Mouse (Mus musculus) erythroid progenitor cell, adult 5-6 weeks (primary cell): ENCODE measurements around the gene Rec8. TPM values are rescaled to one million over a fixed set of nuclear protein-coding genes. Genes with fewer than 3 reads are reported as not detected.

Experiments used
- ATAC-seq: replicated peaks from 2 replicates; pipeline ENCODE4 v1.8.0; 2016; ENCODE audit warnings: moderate number of reproducible peaks, mild to moderate bottlenecking, moderate TSS enrichment, inconsistent platforms; ENCODE audit not compliant: poor library complexity, low FRiP score, severe bottlenecking
- total RNA-seq, 2 experiments: library from RNA; stranded (forward) in 1 of 2; stranded (reverse) in 1 of 2; fragments of 150-400 nt in 1 of 2; fragments of 186-747, 209-891 nt in 1 of 2; gene quantifications; 2 replicates each; pipeline versions ENCODE4 v1.2.3 to v1.2.4; 2015 to 2017; ENCODE audit warnings: low replicate concordance in 2 of 2

The Rec8 gene
- total RNA-seq, 2 experiments from 2014 or later, result 1.4 TPM; not detected in 1

DNA sequence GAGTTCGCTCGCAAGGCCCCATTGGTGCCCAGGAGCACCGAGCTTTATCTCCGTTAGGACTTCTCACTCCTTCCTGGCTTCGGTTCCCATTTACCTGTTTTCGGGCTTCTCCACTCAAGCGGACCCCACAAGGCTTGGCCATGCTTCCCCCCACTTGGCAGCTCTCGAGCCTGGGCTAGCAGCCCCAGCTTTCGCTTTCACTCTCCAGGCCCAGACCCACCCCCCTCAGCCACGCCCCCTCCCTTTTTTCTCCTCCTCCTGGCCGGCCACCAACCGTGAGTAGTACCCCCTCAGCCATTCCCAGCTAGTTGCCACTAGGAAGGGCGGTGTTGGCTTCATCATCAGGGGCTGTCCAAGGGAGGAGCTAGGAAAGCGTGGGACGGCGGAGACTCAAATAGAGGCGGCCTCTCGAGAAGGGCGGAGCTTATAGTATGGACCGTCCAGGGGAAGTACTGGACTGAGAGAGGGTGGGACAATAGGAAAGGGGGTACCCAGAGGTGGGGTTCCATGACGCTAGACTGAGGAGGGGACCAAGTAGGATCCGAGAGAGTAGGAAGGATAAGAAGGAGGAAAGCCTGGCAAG is 27.0 kb upstream of the Rec8 start, which contains the start of gene Psme2:
TSS of gene Psme2 (minus strand) at position 366 of the 583 bp plus-strand sequence.
- ATAC-seq, result peak; percentile 79

DNA sequence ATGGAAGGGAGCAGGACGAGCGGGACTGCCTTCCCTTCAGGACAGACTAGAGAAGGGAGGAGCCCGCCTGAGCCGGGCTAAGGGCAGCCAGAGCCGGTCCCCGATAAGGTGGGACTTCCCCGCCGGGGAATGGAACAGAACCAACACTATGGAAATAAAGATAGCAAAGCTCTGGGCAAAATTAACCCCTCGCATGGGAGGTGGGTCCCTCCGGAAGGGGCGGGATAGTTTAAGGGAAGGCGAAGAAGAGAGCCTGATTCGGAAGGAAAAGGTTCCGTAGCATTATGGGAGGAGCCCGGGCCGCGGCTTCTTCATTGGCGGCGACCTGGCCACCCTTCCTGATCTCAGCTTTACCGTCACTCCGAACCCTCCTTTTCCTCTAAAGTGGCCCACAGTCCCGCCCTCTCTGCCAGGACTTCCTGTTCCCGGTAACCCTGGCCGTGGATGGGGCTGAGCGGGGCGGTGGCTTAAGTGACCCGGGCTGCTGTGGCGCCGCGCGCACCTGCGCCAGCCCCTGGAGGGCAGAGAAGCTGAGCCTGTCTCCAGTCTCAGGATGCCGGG is 26.4 kb upstream of the Rec8 start, which contains the start of gene Rnf31:
TSS of gene Rnf31 (plus strand) at position 378 of the 561 bp plus-strand sequence.
- ATAC-seq, result peak; percentile 88

DNA sequence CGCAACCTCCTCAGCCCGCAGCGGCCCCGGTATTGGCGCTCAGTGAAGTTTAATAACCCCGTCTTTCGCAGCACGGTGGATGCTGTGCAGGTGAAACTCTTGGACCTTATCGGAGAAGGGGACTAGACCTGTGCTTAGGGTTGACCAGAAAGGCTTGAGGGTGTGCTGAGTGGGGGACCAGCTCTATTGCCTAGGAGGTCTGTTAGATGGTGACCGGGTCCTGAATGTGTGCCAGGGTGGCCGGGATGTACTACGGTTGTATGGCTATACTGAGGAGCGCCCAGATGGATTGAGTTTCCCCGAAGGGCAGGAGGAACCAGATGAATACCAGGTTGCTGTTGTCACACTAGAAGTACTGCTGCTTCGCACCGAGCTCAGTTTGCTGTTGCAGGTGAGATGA is 25.6 kb upstream of the Rec8 start:
- ATAC-seq, result 0 out of 2 replicates have a peak, but pooled peaks have one; percentile 8

DNA sequence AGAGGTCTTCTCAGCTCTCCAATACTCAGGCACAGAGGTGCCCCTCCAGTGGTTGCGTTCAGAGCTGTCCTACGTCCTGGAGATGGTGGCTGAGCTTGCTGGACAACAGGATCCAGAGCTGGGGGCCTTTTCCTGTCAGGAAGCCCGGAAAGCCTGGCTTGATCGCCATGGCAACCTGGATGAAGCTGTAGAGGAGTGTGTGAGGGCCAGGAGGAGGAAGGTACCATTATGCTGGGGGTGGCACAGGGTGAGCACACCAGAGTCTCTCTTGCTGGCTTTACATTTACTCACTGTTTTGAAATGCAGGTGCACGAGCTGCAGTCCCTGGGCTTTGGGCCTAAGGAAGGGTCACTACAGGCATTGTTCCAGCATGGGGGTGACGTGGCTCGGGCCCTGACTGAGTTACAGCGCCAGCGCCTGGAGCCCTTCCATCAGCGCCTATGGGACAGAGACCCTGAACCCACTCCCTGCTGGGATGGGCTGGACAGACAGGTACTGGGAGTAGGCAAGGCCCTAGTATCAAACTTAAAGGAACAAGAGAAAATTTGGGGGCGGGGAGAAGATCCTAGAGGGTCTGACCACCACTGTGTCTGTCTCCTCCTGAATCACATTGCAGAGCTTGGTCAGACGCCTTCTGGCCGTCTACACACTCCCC is 21.7 kb upstream of the Rec8 start:
- ATAC-seq, result no peak

DNA sequence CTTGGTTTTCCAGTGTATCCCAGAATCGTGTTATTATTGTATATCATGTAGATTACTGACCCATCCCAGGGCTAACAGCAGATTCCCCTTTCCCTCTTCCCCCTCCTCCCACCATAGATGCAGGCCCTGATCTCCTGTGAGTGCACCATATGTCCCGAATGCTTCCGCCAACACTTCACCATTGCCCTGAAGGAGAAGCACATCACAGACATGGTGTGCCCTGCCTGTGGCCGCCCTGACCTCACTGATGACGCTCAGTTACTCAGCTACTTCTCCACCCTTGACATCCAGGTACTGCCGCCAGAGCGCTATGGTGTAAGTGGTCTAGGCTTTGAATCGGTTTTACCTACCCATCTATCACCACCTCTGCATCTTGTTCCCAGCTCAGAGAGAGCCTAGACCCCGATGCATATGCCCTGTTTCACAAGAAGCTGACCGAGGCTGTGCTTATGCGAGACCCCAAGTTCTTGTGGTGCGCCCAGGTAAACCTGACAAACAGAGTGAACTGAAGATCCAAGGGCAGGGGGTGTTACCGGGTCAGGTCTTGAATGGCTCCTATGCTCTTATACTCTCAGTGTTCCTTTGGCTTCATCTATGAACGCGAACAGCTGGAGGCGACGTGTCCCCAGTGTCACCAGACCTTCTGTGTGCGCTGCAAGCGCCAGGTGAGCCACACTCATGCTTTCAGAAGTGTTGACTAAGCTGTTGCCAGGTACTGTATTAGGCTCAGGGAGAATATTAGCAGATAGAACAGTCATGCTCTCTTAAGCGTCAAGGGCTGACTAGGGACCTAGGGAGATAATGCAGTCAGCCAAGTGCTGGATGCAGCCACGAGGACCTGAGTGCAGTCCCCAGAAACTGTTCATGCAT is 19.1 kb upstream of the Rec8 start:
- ATAC-seq, result no peak

DNA sequence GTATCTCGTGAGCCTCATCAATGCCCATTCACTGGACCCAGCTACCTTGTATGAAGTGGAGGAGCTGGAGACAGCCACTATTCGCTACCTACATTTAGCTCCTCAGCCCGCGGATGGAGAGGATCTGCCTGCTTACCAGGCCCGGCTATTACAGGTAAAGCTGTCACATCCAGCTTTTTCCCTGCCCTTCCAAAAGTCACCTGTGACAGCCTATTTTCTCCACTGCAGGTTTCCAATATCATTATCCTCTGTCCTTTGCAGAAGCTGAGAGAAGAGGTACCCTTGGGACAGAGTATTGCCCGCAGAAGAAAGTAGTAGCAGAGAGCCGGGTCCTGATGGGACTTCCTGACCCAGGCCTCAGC is 14.6 kb upstream of the Rec8 start, which contains the start of gene Irf9:
TSS of gene Irf9 (plus strand) at position 301 of the 362 bp plus-strand sequence.
- ATAC-seq, result peak; percentile 11

DNA sequence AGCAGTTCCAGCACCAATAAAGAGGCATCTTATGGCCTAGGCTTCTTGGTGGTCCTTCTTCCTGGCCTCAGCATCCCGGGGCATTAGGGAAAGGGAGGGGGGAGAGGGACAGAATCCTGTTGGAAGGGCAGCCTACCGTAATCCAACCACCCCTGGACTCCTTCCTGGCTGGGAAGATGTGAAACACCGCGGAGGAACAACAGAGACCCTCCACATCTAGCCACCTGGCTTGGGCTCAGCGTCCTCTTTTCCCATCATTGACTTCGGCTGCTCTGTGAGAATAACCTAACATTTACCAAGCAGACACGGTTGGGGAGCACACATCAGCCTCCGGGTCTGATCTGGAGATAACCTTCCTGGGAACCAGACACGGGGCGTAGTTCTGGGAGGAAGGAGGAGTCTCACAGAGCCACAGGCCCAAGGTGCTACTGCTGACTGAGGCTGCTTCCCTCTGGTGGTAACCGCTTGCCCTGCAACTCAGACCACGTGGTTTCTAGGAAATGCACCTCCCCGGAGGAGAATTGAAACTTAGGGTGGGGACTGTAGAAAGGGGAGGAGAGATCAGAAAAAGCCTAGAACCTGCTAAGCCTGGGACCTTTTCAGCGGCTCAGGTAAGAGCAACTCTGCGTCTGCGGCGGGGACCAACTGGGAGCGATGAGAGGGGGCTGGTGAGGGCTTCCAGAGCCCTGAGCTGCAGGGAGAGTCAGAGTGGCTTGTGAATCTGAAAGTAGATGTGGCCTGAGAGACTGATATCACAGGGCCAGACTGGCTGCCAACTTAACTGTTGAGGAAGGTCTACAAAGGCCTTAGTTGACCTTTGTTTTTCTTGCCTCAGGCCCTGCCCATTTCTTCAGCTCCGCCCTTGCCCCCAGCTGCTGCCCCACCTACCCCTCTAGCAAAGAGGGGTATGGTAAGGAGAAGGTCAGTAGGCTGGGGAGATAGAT is 13.9 kb upstream of the Rec8 start:
- ATAC-seq, result peak; percentile 89

DNA sequence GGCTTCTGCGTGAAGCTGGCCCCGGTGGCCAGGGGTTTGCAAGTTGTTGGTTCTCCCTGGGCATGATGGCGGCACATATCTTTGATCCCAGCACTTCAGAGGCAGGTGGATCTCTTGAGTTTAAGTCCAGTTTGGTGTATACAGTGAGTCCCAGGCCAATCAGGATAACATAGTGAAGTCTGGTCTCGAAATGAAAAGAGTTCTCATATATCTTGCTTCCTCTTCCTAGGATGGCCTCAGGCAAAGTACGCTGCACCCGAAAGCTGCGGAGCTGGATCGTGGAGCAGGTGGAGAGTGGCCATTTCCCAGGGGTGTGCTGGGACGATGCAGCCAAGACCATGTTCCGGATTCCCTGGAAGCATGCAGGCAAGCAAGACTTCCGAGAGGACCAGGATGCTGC is 13.0 kb upstream of the Rec8 start:
- ATAC-seq, result no peak

DNA sequence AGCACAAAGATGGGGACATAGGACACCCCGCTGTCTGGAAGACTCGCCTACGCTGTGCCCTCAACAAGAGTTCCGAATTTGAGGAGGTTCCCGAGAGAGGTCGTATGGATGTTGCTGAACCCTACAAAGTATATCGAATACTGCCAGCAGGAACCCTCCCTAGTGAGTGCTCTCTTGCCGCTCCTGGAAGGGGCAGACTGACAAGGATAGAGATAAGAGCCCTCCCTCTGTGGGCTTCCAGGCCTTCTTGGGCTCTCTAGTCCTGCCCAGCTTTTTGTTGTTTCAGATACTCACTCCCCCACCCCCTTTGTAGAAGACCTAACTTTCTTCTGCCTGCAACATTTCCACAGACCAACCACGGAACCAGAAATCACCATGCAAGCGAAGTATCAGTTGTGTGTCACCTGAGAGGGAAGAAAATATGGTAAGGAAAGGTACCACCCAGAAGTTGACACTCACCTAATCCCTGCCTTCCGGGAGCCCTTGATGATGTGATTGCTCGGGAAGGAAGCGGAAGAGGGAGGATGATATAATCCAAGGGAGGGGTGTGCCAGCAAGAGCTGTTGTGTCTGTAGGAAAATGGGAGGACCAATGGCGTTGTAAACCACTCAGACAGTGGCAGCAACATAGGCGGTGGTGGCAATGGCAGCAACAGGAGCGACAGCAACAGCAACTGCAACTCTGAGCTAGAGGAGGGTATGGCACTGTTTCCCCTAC is 11.9 kb upstream of the Rec8 start:
- 0 out of 2 replicates have a peak, but pooled peaks have one; percentile 27 for ATAC-seq

DNA sequence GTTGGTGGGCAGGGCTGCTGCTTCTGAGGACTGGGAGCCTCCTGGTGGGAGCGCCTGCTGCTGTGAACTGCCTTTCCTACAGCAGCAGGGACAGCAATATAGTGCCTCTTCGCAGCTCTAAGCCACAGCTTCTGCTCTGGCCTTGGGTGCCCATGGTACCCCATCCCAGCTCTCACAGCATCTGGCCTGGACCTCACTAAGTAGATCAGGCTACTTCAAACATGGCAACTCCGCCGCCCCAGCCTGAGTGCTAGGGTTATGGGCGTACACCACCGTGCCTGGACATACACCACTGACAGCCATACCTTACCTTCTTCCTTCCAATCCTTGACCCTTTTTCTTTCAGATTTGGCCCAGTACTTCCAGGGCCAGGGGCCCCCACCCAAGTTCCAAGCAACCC is 9.5 kb upstream of the Rec8 start:
- no peak for ATAC-seq

DNA sequence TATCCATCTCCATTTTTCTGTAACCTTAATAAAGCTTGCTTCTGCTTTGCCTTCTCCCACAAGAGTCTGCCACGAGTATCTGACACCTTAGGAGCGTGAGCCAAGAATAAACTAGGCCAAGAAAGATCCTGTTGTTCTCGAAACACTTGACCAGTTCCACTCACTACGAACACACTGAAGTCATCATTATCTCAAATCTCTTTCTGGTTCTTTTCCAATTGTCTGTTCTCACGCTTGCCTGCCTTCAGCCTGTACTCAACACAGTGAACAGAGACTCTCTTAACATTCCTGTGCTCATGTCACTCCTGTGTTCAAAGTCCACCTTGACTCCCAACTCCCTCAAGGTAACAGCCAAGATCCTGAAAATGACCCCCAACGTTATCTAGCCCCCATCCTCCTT is 4.5 kb upstream of the Rec8 start:
- ATAC-seq, result no peak

DNA sequence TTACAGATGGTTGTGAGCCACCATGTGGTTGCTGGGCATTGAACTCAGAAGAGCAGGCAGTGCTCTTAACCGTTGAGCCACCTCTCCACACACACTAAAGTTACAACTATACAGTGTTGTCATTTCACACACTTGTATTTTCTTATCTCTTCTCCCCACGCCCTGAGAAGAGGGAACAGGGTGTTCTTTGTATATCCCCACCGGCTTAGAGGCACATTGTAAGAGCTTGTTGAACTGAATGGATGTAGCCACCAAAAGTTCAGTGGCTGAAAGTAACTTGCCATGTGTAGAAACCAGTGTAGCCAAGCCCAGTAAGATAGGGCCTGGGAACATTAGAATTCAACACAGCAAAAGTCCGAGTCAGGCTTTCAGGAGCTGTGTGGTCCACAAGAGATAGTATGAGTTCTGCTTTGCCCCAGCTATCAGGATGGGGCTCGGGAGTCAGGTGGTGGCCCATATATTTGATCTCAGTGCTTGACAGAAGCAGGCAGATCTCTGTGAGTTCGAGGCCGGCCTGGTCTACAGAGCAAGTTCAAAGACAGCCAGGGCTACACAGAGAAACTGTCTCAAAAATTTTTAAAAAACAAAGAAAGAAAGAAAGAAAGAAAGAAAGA is 3.2 kb upstream of the Rec8 start:
- ATAC-seq, result peak; percentile 46

DNA sequence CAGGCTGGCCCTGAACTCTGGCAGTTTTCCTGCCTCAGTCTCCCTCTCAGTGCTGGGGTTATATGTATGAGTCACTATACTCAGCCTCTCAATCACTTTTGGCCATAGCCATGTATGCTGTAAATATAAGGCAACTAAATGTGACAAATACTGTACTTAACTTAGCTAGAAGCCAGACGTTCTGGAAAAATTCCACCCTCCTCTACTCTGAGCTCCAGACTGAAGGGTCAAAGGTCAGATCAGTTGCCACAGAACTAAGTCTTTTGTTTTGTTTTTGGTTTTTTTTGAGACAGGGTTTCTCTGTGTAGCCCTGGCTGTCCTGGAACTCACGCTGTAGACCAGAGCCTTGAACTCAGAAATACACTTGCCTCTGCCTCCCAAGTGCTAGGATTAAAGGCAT is 2.0 kb upstream of the Rec8 start:
- ATAC-seq, result no peak

DNA sequence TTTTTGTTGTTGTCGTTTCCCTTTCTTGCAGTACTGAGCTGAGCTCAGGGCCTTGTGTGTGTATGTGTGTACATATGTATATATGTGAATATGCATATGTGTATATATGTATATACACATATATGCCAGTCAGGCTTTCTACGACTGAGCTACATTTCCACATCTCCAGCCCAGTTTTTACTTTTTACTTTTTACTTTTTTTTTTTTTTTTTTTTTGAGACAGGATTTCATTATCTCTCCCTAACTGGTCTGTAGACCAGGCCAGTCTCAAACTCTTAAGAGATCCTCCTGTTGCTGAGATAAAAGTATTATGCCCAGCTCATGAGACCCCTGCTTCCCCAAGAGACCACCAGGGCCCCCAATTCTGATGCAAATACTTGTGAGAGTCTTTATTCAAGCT is 993 bp upstream of the Rec8 start:
- no peak for ATAC-seq

DNA sequence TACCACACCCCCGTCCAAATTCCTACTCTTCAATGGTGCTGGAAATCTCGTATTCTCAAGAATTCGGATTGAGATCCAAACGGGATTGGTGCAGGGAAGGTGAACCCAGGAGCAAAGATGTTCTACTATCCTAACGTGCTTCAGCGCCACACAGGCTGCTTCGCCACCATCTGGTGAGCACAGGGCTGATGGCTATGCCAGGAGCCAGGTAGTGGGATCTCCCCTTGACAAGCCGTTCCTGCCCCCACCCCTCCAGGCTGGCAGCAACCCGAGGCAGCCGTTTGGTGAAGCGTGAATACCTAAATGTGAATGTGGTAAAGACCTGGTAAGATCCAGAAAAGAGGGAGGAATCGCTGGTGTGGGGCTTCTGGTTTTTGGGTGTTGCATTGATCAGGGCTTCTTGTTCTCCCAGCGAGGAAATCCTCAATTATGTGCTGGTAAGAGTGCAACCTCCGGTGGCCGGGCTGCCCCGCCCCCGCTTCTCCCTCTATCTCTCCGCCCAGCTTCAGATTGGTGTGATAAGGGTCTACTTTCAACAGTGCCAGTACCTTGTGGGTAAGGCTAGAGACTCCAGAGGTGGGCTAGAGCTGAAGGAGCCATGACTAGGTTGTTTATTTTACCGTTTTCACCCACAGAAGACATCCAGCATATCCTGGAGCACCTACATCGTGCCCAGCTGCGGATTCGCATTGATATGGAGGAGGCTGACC is 804 bp downstream of the Rec8 start:
- ATAC-seq, result peak; percentile 60

DNA sequence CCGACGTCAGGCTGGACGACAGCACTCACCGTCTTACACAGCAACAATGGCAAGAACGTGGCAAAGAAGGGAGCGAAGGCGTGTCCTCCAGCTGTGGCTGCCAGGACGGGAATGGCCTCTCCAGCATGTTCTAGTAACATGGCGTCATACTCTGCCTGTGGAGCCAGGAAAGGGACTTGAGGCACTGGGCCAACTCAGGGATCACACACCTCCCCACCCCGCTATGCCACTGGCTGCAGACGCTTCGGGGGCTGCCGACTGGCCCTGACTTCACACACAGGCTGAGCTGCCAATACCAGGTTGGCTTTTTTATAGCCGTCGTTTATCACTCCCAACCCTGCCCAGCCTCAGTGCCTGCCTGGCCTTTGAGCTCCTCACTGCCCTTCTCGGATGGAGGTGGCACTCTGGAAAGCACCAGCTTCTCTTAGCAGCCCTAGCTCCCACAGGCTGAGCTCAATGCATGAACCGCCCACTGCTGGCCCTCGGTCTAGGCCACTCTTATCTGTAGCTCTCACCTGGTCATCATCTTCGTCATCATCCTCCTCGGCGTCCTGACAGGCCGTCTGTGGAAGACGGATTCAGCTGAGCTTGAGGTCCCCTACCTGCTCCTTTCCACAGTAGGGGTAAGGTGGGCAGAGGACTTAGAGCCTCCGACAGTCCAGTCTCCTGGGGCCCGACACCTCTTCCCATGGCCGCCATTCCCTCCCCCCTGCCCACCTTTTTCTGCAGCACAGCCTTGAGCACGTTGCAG is 10.4 kb downstream of the Rec8 start:
- peak; percentile 43; the same call in 1 of the 2 replicates for ATAC-seq

DNA sequence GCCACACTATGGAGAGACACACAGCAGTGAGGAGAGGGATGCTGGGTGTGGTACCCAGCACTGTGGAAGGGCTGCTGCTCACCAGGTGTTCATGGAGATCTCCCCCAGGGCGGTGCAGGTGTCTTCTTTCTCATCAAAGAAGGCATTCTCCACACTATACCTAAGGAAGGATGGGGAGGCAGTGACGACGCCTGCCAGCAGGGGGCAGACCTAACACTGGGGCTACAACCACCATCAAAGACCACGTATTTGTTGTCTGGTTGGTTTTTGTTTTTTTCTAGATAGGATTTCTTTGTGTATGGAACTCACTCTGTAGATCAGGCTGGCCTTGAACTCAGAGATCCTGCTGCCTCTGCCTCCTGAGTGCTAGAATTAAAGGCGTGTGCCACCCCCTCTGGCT is 11.5 kb downstream of the Rec8 start:
- peak; percentile 72 for ATAC-seq
